Mouse (Mus musculus): ENCODE data around the gene Rundc3a.
"Not testable (repeated sequence)": the region's sequence is repeated elsewhere in the genome, so short reads cannot be mapped to it uniquely, and the experiment has no call there.

Rundc3a gene

GRCm38 (mm10) chr11:102408888-102409794, 15.9 kb downstream of the Rundc3a start:
- DNase-seq (ENCODE audit: low read depth) = no peak

DNA sequence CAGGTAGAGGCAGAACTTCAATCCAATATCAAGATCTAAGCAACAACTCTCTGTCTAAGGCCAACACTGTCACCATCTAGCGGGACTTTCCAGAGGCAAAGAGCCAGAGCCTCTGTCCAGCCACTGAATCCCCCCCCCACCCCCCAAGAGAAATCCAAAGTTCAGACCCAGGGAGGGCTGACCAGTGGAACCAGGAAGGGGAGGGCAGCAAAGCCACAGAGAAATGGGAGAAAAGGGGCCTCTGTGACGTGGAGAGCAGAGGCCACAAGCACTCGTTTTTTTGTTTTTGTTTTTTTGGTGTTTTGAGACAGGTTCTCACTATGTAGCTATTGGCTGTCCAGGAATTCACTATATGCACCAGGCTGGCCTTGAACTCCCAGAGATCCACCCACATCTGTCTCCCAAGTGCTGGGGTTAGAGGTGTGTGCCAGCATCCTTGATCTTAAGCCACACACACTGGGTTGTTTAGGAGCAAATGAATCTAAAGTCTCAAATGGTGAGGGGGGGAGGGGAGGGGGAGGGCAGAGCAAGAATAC, 16.7 kb downstream of the Rundc3a start:
- DNase-seq (ENCODE audit: low read depth) = no peak

DNA sequence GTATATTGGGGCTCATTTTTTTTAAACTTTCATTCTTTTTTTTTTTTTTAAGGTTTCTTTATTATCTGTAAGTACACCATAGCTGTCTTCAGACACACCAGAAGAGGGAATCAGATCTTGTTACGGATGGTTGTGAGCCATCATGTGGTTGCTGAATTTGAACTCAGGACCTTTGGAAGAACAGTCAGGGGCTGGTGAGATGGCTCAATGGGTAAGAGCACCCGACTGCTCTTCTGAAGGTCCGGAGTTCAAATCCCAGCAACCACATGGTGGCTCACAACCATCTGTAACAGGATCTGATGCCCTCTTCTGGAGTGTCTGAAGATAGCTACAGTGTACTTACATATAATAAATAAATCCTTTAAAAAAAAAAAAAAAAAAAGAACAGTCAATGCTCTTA, 17.1 kb downstream of the Rundc3a start:
- not testable (repeated sequence) for DNase-seq (ENCODE audit: low read depth)

GRCm38 (mm10) chr11:102411061-102411460, 17.9 kb downstream of the Rundc3a start:
- DNase-seq (ENCODE audit: low read depth) = no peak

GRCm38 (mm10) chr11:102411704-102412103, 18.5 kb downstream of the Rundc3a start:
- DNase-seq (ENCODE audit: low read depth) = peak; percentile 89

DNA sequence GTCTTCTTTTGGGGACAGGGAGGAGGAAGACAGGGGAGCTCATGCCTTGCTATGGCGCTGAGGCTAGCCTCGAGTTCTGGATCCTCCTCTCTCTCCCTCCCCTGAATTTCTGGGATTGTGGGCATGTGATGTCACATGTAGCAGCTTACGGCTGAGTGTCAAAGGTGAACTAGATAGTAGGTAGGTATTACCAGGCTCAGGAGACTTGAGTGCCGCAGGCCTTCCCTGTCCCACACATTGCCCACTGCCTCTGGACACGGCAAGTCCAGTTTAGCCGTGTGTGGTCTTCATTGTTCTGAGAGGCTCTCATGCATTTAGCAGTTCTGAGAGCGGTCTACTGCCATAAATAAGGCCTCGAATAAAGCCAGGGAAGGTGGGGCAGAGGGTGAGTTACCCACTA, 19.9 kb downstream of the Rundc3a start:
- no peak for DNase-seq (ENCODE audit: low read depth)

DNA sequence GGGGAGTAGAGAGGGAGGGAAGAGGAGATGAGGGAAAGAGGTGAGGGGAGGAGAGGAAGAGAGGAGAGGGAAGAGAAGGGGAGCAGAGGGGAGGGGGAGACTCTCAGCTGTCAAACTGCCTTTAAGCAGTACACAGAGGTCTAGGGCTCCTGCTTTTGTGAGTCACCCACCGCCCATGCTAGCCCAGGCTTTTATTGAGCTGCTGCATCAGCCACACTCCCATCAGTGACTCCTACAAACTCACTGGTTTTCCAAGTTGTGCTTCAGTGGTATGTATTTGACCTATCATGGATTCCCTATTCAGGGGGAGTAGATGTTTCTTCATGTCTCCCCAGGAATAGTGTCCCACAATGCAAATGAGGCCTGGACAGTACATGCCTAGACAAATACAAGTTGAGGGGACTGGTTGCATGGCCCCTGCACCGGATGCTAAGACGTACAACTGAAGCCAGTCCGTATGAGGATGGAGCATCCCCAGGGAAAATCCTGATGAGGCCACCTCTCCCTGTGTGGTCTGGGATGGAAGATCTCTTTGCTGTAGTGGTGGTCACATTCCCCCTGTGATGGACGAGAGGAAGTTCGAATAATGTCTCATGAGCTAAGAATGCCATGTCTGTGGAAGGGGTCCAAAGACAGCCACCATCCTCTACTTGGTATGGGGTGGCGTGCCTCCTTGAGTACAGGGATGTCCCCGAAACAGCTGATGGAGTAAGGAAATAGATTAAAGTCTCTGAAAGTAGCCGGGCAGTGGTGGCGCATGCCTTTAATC, 22.0 kb downstream of the Rundc3a start:
- DNase-seq (ENCODE audit: low read depth) = no peak

GRCm38 (mm10) chr11:102417160-102417559, 24.0 kb downstream of the Rundc3a start:
- DNase-seq (ENCODE audit: low read depth) = no peak

- no peak for DNase-seq (ENCODE audit: low read depth)
Measured at GRCm38 (mm10) chr11:102418887-102419286, 25.7 kb downstream of the Rundc3a start.

DNA sequence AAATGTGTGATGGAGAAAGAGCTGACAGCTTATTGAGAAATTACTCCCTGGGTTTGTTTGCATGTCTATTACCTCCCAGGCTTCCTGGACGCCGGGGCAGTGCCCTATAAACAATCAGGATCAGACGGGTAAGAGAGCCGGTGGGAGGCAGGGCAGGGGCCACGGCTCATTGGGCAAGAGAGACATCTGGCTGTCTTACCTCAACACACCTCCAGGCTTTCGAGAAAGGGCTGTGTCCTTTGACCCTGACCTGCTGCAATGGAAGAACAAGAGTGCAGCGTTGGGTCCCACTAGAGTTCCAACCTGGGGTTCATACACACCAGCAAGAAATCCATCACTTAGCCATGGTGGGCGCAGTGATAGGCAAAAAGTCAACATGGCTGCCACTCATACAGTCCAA, 28.4 kb downstream of the Rundc3a start:
- no peak for DNase-seq (ENCODE audit: low read depth)

DNA sequence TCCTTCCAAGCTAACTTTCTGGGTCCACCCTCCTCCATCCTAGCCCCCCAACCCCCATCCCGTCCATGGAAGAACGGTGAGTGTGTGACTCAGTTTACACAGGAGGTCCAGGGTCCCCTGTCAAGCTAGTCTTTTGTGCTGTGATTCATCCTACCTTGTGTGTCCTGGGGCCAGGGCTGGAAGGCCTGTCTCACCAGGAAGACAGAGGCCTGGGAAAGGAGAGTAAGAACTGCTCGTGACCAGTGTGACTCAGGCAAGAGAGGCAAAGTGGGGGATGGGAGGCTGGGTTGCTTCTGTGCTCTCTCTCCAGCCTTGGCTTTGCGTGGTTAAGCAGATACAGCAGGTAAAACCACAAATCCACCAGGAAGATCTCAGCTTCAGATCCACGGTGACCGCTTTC, 31.5 kb downstream of the Rundc3a start:
- DNase-seq (ENCODE audit: low read depth) = no peak

GRCm38 (mm10) chr11:102425555-102426316, 32.5 kb downstream of the Rundc3a start:
- no peak for DNase-seq (ENCODE audit: low read depth)

DNA sequence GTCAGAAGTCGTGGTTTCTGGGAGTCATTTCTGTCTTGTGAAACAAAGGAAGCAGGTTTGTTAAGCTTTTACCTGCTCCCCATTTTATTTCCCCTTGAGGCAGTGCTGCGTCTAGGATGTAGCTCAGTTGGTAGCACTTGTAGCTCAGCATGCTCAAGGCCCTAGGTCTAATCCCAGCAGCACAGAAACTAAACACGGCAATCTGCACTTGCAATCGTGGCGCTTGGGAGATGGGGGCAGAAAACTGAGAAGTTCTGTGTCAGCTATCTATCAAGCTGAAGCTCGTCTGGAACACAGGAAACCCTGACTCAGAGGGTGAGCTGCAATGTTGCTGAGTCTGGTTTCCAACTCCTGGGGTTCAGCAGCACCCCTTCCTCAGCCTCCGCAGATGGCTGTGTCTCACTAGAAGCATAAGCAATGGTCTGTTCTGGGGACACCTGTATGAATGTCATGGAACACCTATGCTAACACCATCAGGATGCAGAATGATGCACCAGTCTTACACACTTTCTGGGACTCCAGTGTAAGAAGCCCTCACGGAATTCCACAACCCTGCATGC, 35.9 kb downstream of the Rundc3a start:
- no peak for DNase-seq (ENCODE audit: low read depth)

- DNase-seq (ENCODE audit: low read depth) = no peak
Measured at GRCm38 (mm10) chr11:102429551-102429950, 36.3 kb downstream of the Rundc3a start.

DNA sequence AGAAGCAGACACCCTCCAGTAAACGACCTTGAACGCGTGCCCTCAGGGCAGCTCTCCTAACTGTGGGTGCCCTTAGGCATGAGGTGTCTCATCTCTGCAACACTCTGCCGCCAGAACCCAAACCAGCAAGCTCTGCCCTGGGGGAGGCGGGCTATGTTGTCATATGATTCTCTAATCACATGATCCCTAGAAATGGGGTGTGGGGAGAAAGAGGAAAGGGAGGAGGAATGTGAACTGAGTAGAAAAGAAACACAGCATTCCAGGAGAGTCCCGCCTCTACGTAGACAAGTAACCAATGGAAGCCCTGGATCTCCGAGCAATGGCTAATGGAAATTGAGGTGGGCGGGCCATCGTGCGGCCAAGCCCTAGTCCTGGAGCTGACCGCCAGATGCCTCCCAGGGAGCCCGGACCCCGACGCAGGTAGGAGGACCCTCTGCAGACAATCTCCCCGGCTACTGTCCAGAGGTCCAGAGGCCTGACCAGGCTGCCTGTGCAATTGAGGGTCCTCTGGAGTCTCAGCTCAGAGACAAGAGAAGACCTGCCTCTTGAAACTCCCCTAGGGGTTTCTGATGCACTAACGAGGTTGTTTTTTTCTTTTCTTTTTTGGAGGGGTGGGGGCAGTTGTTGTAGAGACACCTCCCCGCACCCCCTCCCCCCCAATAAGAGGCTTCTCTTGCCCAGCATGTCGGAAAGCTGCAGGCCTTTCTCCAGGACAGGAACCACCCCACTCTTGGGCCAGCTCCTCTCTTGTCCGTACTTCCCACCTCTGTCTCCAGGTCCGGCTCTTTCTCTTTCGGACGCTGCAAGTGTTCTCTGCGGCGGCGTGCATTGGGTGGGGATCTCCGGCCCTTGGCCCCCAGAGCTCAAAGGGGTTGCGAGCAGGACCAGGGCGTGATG, 37.2 kb downstream of the Rundc3a start, which contains the start of gene Grn:
Gene Grn, plus strand, starts transcription at position 195 of the 897 bp plus-strand sequence.
- DNase-seq (ENCODE audit: low read depth) = peak; percentile 64

DNA sequence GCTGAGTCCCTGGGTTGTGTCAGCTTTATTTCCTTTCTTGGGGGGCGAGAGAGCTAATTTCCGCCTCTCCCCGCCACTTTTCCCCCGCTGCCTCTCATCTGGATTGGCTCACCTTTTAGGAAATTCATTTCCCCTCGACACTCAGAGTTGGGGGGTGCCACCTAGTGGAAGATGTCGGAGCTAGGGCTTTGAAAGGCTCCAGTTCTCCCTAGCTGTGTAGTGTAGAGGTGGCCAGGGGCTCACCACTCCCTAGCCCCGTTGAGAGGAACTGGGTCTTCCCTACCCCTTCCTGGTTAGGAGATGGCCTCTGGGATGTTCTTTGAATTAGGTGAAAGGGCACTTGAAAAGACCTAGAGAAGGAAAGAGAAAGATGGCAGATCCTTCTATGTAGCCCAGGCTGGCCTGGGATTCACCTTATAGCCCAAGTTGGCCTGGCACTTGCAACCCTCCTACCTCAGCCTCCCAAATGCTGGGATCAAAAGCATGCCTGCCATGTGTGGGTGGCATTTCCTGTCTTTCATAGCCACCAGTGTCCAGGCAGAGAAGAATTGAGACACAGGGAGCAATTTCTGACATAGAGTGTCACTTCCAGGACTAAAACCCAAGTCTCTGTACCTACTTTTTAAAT, 37.9 kb downstream of the Rundc3a start:
- peak; percentile 83 for DNase-seq (ENCODE audit: low read depth)

DNA sequence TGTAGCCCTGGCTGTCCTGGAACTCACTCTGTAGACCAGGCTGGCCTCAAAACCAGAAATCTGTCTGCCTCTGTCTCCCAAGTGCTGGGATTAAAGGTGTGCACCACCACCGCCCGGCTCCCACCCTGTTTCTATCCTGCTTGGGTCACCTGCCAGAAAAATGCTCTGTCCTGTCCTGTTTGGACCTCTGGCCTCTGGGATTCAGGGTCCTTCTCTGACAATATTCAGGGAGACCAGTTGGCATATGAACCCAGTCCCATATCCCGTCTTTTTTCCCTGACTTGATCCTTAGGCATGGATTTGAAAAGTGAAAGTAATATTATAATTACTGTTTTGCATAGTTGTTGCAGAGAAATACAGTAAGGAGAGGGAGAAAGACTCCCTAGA, 38.5 kb downstream of the Rundc3a start:
- no peak for DNase-seq (ENCODE audit: low read depth)

GRCm38 (mm10) chr11:102432115-102432843, 39.1 kb downstream of the Rundc3a start:
- no peak for DNase-seq (ENCODE audit: low read depth)

DNA sequence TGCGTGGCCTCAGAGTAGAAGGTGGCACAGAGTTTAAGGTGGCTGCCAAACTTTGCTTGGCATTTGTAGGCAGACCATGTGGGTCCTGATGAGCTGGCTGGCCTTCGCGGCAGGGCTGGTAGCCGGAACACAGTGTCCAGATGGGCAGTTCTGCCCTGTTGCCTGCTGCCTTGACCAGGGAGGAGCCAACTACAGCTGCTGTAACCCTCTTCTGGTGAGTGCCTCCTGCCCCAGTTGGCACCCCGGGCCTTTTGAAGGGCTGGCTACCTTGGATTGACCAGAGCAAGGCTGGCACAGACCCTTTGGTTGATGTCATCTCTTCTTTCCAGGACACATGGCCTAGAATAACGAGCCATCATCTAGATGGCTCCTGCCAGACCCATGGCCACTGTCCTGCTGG, 39.7 kb downstream of the Rundc3a start:
- no peak for DNase-seq (ENCODE audit: low read depth)
